Mouse (Mus musculus): ENCODE measurements at regions not wholly inside any gene's neighbourhood (a gene's known extent, or its start where the extent isn't known, plus 50 kb on each side); places are given as distances from the start of the nearest gene placed in this dataset.

DNA sequence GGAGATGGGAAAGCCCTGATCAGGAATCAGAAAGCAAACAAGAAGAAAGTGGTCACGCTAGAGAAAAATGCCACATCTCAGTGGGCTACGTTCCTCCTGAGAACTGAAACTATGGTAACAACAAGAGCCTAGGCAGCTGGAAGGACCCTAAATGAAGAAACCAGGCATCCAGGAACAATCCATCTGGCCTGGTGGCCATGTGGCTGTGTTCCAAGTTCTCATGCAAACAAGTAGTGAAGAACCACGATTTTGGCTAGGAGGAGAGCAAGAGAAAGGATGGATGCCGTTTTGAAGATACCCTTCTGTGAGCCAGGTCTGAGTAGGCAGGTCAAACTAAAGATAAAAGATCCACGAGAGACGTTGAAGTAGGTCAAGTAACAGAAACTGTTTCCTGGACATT lies 1613.6 kb upstream of the Gm6569 start:
- Histone ChIP-seq H3K4me1 (ENCODE audit: control insufficient read depth, insufficient read depth, low read length) (no peaks in the 10 kb centered on the region), H3K36me3 (ENCODE audit: control insufficient read depth, insufficient read depth, low read length) (no peaks in the 10 kb centered on the region), H3K9ac (ENCODE audit: low read depth, low read length) (no peak overlapping the region), H3K27ac (replicated peaks; ENCODE audit: insufficient read depth, low read depth, low read length) (no peak overlapping the region), H3K4me3 (ENCODE audit: insufficient read depth, low read depth, low read length) (no peak overlapping the region), H3K79me2 (ENCODE audit: control insufficient read depth, insufficient read depth, low read length) (no peaks in the 10 kb centered on the region), H3K27me3 (ENCODE audit: control insufficient read depth, insufficient read depth, low read length) (0 out of 2 replicates have a peak, but pooled peaks cover 2% of the 10 kb centered on the region)
- no peak for DNase-seq (ENCODE audit: extremely low read depth, low read depth, low spot score)
- TF ChIP-seq POLR2A (IDR thresholded peaks at IDR 0.05; ENCODE audit: extremely low read depth, insufficient read depth, low read length), result no peak
- no peak for TF ChIP-seq CTCF (IDR thresholded peaks at IDR 0.05; ENCODE audit: low read depth, low read length)
- WGBS, result 69% methylated on average over 6 of the region's 6 CpGs

DNA sequence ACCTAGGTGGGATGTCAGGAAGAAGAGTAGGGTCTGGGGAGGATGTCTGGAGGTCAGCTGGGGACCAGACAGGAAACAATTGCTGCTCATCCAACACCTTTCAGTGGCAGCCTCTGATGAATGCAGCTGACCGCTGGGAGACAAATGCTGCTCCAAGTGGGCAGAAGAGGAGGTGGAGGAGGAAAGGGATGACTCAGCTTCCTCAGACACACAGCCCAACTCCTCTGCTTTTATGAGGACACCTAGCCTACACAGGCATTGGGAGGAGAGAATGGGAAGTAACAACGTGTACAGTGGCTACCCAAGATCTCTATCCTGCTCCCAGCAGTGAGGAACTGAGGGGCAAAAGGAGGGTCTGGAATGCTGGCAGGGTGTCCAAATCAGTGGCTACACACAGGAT lies 1602.0 kb upstream of the Gm6569 start:
- Histone ChIP-seq H3K27ac (replicated peaks; ENCODE audit: insufficient read depth, low read depth, low read length) (no peak overlapping the region), H3K27me3 (ENCODE audit: control insufficient read depth, insufficient read depth, low read length) (no peaks in the 10 kb centered on the region), H3K4me3 (ENCODE audit: insufficient read depth, low read depth, low read length) (no peak overlapping the region), H3K79me2 (ENCODE audit: control insufficient read depth, insufficient read depth, low read length) (no peaks in the 10 kb centered on the region), H3K9ac (ENCODE audit: low read depth, low read length) (no peak overlapping the region), H3K36me3 (ENCODE audit: control insufficient read depth, insufficient read depth, low read length) (no peaks in the 10 kb centered on the region), H3K4me1 (ENCODE audit: control insufficient read depth, insufficient read depth, low read length) (no peaks in the 10 kb centered on the region)
- no peak for TF ChIP-seq POLR2A (IDR thresholded peaks at IDR 0.05; ENCODE audit: extremely low read depth, insufficient read depth, low read length)
- TF ChIP-seq CTCF (IDR thresholded peaks at IDR 0.05; ENCODE audit: low read depth, low read length), result no peak
- WGBS, result 37% methylated on average over 2 of the region's 2 CpGs
- no peak for DNase-seq (ENCODE audit: extremely low read depth, low read depth, low spot score)

DNA sequence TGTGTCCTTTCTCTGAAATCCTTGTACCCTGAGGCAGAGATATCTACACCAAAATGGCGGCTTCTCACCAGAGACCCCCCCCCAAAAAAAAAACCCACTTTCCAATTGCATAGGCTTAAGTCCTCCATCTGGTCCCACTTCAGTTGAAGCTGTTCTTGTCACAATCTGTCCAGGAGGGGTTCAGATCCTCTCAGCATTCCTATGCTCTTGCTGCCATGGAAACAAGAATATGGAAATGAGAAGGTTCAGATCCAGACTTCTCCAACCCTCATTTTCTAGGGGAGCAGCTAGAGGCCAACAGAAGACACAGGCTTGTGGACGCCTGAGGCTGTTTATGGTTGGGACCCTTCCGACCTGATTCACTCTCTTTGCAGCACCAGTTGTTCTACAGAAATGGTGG lies 1569.7 kb upstream of the Gm6569 start:
- 68% methylated on average over 3 of the region's 3 CpGs for WGBS
- no peak for DNase-seq (ENCODE audit: extremely low read depth, low read depth, low spot score)

DNA sequence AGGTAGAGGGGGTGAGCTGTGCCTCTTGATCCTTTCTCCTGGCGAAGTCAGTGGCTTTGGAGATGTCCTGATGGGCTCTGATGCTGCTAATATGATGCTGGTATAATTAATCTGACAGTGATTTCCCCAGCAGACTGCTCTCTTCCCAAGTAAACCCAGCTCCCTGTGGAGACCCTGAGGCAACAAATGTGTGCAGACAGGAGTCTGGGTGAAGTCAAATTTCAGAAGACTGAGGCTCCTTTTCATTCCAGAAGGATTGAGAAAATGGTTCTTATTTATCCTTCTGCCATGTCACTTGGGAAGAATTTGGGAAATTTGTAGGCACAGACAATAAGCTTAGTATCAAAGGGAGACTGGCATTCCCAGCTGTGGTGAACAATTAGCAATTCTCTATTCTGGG lies 1550.5 kb upstream of the Gm6569 start:
- no peaks in the 10 kb centered on the region for H3K36me3 ChIP-seq (ENCODE audit: control insufficient read depth, insufficient read depth, low read length)
- H3K9ac ChIP-seq (ENCODE audit: low read depth, low read length), result no peak overlapping the region
- no peaks in the 10 kb centered on the region for H3K4me1 ChIP-seq (ENCODE audit: control insufficient read depth, insufficient read depth, low read length)
- no peaks in the 10 kb centered on the region for H3K79me2 ChIP-seq (ENCODE audit: control insufficient read depth, insufficient read depth, low read length)
- H3K27me3 ChIP-seq (ENCODE audit: control insufficient read depth, insufficient read depth, low read length), result no peaks in the 10 kb centered on the region
- WGBS, result 39% methylated on average over 1 of the region's 1 CpGs
- DNase-seq (ENCODE audit: extremely low read depth, low read depth, low spot score), result no peak
- no peak overlapping the region for H3K4me3 ChIP-seq (ENCODE audit: insufficient read depth, low read depth, low read length)
- TF ChIP-seq CTCF (IDR thresholded peaks at IDR 0.05; ENCODE audit: low read depth, low read length) (no peak), POLR2A (IDR thresholded peaks at IDR 0.05; ENCODE audit: extremely low read depth, insufficient read depth, low read length) (no peak)
- H3K27ac ChIP-seq (replicated peaks; ENCODE audit: insufficient read depth, low read depth, low read length), result no peak overlapping the region

More for the DNA sequence above, 1569.7 kb upstream of the Gm6569 start:
- no peak overlapping the region for H3K9ac ChIP-seq (ENCODE audit: low read depth, low read length)
- H3K36me3 ChIP-seq (ENCODE audit: control insufficient read depth, insufficient read depth, low read length), result no peaks in the 10 kb centered on the region
- no peak for TF ChIP-seq POLR2A (IDR thresholded peaks at IDR 0.05; ENCODE audit: extremely low read depth, insufficient read depth, low read length)
- TF ChIP-seq CTCF (IDR thresholded peaks at IDR 0.05; ENCODE audit: low read depth, low read length), result no peak
- no peak overlapping the region for H3K4me3 ChIP-seq (ENCODE audit: insufficient read depth, low read depth, low read length)
- no peaks in the 10 kb centered on the region for H3K4me1 ChIP-seq (ENCODE audit: control insufficient read depth, insufficient read depth, low read length)
- no peaks in the 10 kb centered on the region for H3K79me2 ChIP-seq (ENCODE audit: control insufficient read depth, insufficient read depth, low read length)
- no peaks in the 10 kb centered on the region for H3K27me3 ChIP-seq (ENCODE audit: control insufficient read depth, insufficient read depth, low read length)
- no peak overlapping the region for H3K27ac ChIP-seq (replicated peaks; ENCODE audit: insufficient read depth, low read depth, low read length)

DNA sequence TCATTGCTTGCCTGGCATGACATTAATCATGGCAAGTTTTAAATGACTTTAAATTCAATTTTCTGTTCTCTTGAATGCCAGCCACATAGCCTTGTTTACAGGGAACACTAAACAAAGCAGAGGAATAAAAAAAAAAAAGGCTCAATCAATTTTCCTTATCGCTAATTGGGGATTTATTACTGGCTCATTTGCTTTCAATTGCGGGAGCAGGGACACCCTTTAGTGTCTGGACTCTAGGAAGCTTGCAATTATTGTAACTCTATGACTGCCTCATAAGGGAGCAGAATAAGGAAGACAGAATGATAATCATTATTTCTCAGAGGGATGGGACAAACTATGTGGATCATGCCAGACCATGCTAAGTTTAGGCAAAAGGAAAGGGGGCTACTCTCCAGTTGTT lies 1537.7 kb upstream of the Gm6569 start:
- no peak overlapping the region for H3K27ac ChIP-seq (replicated peaks; ENCODE audit: insufficient read depth, low read depth, low read length)
- H3K36me3 ChIP-seq (ENCODE audit: control insufficient read depth, insufficient read depth, low read length), result no peaks in the 10 kb centered on the region
- H3K27me3 ChIP-seq (ENCODE audit: control insufficient read depth, insufficient read depth, low read length), result no peaks in the 10 kb centered on the region
- no peak for TF ChIP-seq POLR2A (IDR thresholded peaks at IDR 0.05; ENCODE audit: extremely low read depth, insufficient read depth, low read length)
- no peak for DNase-seq (ENCODE audit: extremely low read depth, low read depth, low spot score)
- H3K9ac ChIP-seq (ENCODE audit: low read depth, low read length), result no peak overlapping the region
- H3K79me2 ChIP-seq (ENCODE audit: control insufficient read depth, insufficient read depth, low read length), result no peaks in the 10 kb centered on the region
- no peaks in the 10 kb centered on the region for H3K4me1 ChIP-seq (ENCODE audit: control insufficient read depth, insufficient read depth, low read length)
- WGBS, result 87% methylated on average over 2 of the region's 2 CpGs
- no peak overlapping the region for H3K4me3 ChIP-seq (ENCODE audit: insufficient read depth, low read depth, low read length)

DNA sequence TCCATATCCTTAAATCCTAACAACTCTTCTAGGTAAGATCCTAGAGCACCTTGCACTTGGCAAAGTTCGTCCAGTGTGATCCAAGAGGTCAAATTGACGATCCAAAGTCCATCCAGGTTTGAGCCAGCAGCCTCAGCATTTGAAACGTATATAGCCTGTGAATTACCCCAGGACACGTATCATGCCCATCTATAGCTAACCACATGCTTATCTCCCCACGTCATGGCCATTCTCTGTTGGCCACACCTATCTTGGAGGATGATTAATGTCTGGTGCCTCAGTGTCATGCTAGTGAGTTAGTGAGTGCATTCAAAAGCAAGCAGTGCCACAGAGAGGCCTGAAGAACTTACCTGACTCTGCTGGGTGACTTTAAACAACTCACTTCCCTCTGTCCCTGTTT lies 1521.9 kb upstream of the Gm6569 start:
- no peak overlapping the region for H3K27ac ChIP-seq (replicated peaks; ENCODE audit: insufficient read depth, low read depth, low read length)
- no peaks in the 10 kb centered on the region for H3K36me3 ChIP-seq (ENCODE audit: control insufficient read depth, insufficient read depth, low read length)
- no peak overlapping the region for H3K4me3 ChIP-seq (ENCODE audit: insufficient read depth, low read depth, low read length)
- no peaks in the 10 kb centered on the region for H3K4me1 ChIP-seq (ENCODE audit: control insufficient read depth, insufficient read depth, low read length)
- WGBS, result 55% methylated on average over 5 of the region's 5 CpGs
- no peaks in the 10 kb centered on the region for H3K79me2 ChIP-seq (ENCODE audit: control insufficient read depth, insufficient read depth, low read length)
- TF ChIP-seq POLR2A (IDR thresholded peaks at IDR 0.05; ENCODE audit: extremely low read depth, insufficient read depth, low read length) (no peak), CTCF (IDR thresholded peaks at IDR 0.05; ENCODE audit: low read depth, low read length) (no peak)
- H3K27me3 ChIP-seq (ENCODE audit: control insufficient read depth, insufficient read depth, low read length), result no peaks in the 10 kb centered on the region
- no peak for DNase-seq (ENCODE audit: extremely low read depth, low read depth, low spot score)
- H3K9ac ChIP-seq (ENCODE audit: low read depth, low read length), result no peak overlapping the region
